Mouse (Mus musculus): Measurements from ENCODE around the gene 9330159F19Rik. TPM values are rescaled to one million over a fixed set of nuclear protein-coding genes. Genes with fewer than 3 reads are reported as not detected.

Gene 9330159F19Rik
- polyA plus RNA-seq, 1 experiment from 2014 or later = 11.8 TPM

- 91% methylated on average over 4 of the region's 4 CpGs for WGBS
- Histone ChIP-seq H3K27ac (ENCODE audit: low read depth, low read length) (no peak overlapping the region), H3K27me3 (ENCODE audit: control insufficient read depth, insufficient read depth, low read length) (no peaks in the 10 kb centered on the region), H3K36me3 (ENCODE audit: control insufficient read depth, insufficient read depth, low read length) (peaks cover 9% of the 10 kb centered on the region; the same call in 1 of the 2 replicates), H3K4me1 (replicated peaks; ENCODE audit: control insufficient read depth, insufficient read depth, low read length) (no peaks in the 10 kb centered on the region), H3K9ac (ENCODE audit: low read depth, low read length) (no peak overlapping the region), H3K9me3 (ENCODE audit: control insufficient read depth, low read length) (no peaks in the 10 kb centered on the region), H3K4me2 (replicated peaks; ENCODE audit: low read depth, low read length) (no peak overlapping the region), H3K4me3 (ENCODE audit: low read depth, low read length) (no peak overlapping the region)
- ATAC-seq (ENCODE audit: low FRiP score) (no peak), DNase-seq (ENCODE audit: low spot score) (no peak)
Measured at GRCm38 (mm10) chr10:29225329-29225728, 13.9 kb downstream of the 9330159F19Rik start.

DNA sequence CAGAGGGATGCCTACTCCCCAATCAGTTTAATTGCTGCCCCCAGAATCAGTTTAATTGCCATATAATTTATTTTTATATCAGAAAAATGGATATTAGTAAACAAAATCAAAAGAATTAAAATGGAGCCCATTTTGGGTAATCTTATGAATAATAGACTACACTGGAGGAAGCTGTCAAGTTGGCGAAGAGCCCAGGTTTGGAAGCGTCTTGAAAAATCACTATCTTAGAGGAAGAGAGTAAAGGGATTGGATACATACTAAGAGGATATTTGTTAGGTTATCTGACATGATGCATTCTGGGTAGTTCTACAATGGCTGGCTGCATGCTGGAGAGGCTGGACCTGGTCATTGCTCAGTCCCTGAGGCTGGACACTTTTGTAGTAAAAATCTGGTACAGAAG is 19.8 kb downstream of the 9330159F19Rik start:
- H3K36me3 ChIP-seq (ENCODE audit: control insufficient read depth, insufficient read depth, low read length) = no peaks in the 10 kb centered on the region
- no peak for ATAC-seq (ENCODE audit: low FRiP score)
- WGBS = 97% methylated on average over 2 of the region's 2 CpGs
- H3K4me2 ChIP-seq (replicated peaks; ENCODE audit: low read depth, low read length) = no peak overlapping the region
- H3K4me3 ChIP-seq (ENCODE audit: low read depth, low read length) = no peak overlapping the region
- no peak overlapping the region for H3K9ac ChIP-seq (ENCODE audit: low read depth, low read length)
- H3K27ac ChIP-seq (ENCODE audit: low read depth, low read length) = no peak overlapping the region
- no peak for DNase-seq (ENCODE audit: low spot score)
- no peaks in the 10 kb centered on the region for H3K9me3 ChIP-seq (ENCODE audit: control insufficient read depth, low read length)
- H3K4me1 ChIP-seq (replicated peaks; ENCODE audit: control insufficient read depth, insufficient read depth, low read length) = no peaks in the 10 kb centered on the region
- no peaks in the 10 kb centered on the region for H3K27me3 ChIP-seq (ENCODE audit: control insufficient read depth, insufficient read depth, low read length)

Other genes with a start within 250 kb of the 9330159F19Rik start
- not detected in 2 replicates for gene 2310057J18Rik, start 225.3 kb upstream of the 9330159F19Rik start, polyA plus RNA-seq (2014; fragmentation: Nextera tagmentation; extraction: Ambion mirVana)
- 35.8 and 42.6 TPM in 2 replicates for gene Soga3, start 67.8 kb upstream of the 9330159F19Rik start, polyA plus RNA-seq (2014; fragmentation: Nextera tagmentation; extraction: Ambion mirVana)
- gene Gm49353, start 12.7 kb upstream of the 9330159F19Rik start, polyA plus RNA-seq (2014; fragmentation: Nextera tagmentation; extraction: Ambion mirVana) = 5.0 and 9.9 TPM in 2 replicates
- gene Echdc1, start 101.6 kb downstream of the 9330159F19Rik start, polyA plus RNA-seq (2014; fragmentation: Nextera tagmentation; extraction: Ambion mirVana) = 27.2 and 28.2 TPM in 2 replicates
- gene Rnf146, start 150.8 kb downstream of the 9330159F19Rik start, polyA plus RNA-seq (2014; fragmentation: Nextera tagmentation; extraction: Ambion mirVana) = 57.8 and 66.3 TPM in 2 replicates

Data from hindbrain, embryonic 11.5 days (tissue).